Mouse (Mus musculus) forebrain, embryonic 14.5 days (tissue): Measurements from ENCODE around the gene Pola2. TPM values are rescaled to one million over a fixed set of nuclear protein-coding genes. Genes with fewer than 3 reads are reported as not detected.

ENCODE experiments used
- ATAC-seq: fragments of 200-750 bp; cut with Nextera tagmentation; 2 replicates; pipeline ENCODE4 v1.8.0; 2017; ENCODE audit warnings: mild to moderate bottlenecking, moderate library complexity
- DNase-seq: peaks from one replicate; pipeline ENCODE4 v3.0.0-alpha.2; 2015; ENCODE audit warnings: low spot score
- H3K27ac ChIP-seq: fragments of 300-500 bp; sonication (generic); 2 replicates; pipeline ENCODE4 v1.5.1; 2014; ENCODE audit warnings: low read depth, mild to moderate bottlenecking, control low read depth, low read length, moderate library complexity
- H3K27me3 ChIP-seq: fragments of 300-500 bp; sonication (generic); replicated peaks from 2 replicates; pipeline ENCODE4 v1.6.1; 2014; ENCODE audit warnings: low read length, control low read depth, mixed read lengths; ENCODE audit not compliant: control insufficient read depth, insufficient read depth
- H3K36me3 ChIP-seq: fragments of 300-500 bp; sonication (generic); 2 replicates; pipeline ENCODE4 v1.6.1; 2014; ENCODE audit warnings: low read length, control low read depth; ENCODE audit not compliant: control insufficient read depth, insufficient read depth
- H3K4me1 ChIP-seq: fragments of 300-500 bp; sonication (generic); 2 replicates; pipeline ENCODE4 v1.6.1; 2014; ENCODE audit warnings: antibody characterized with exemption, low read length, control low read depth; ENCODE audit not compliant: control insufficient read depth, insufficient read depth
- H3K4me2 ChIP-seq: fragments of 300-500 bp; sonication (generic); 2 replicates; pipeline ENCODE4 v1.6.1; 2014; ENCODE audit warnings: mild to moderate bottlenecking, control low read depth, low read length
- H3K4me3 ChIP-seq: fragments of 300-500 bp; sonication (generic); 2 replicates; pipeline ENCODE4 v1.5.1; 2014; ENCODE audit warnings: low read depth, low read length, control low read depth
- H3K9ac ChIP-seq: fragments of 300-500 bp; sonication (generic); 2 replicates; pipeline ENCODE4 v1.6.1; 2014; ENCODE audit warnings: mild to moderate bottlenecking, low read length, control low read depth, moderate library complexity
- H3K9me3 ChIP-seq: fragments of 300-500 bp; sonication (generic); replicated peaks from 2 replicates; pipeline ENCODE4 v1.6.1; 2016; ENCODE audit warnings: low read length, control low read depth, mixed read lengths; ENCODE audit not compliant: control insufficient read depth
- WGBS: fragments of 180-500 bp; shearing (Covaris S2); extraction: QIAGEN DNeasy Blood & Tissue Kit; methylation state at CpG from one replicate; pipeline ENCODE4 v1.1.7; 2014; 5-methylcytosine and 5-hydroxymethylcytosine counted together
- polyA plus RNA-seq: library from polyadenylated mRNA; unstranded; fragments of >200 nt; fragmentation: Nextera tagmentation; extraction: Ambion mirVana; gene quantifications from 2 replicates; pipeline ENCODE4 v1.2.1, GENCODE M21; 2014

The Pola2 gene
- polyA plus RNA-seq, 1 experiment from 2014 or later, result 41.1 TPM

DNA sequence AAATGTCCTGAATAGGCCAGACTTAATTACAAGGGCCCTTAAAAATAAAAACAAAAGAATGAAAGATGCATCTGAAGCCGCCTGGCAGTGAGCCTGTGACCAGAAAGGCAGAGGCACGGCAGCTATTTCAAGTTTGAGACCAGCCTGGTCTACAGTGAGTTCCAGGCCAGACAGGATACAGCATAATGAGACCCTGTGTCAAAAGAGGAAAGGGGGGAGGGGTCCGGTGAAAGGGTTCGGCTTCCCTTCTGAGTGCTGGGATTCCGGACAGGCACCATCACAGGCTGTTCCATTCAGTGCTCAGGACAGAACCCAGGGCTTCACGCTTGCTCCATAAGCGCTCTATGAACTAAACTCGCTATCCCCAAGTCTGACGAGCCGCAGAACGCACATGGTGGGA is 37.0 kb downstream of the Pola2 start:
- H3K9me3 ChIP-seq, result no peaks in the 10 kb centered on the region
- H3K9ac ChIP-seq, result no peak overlapping the region
- no peak for ATAC-seq
- no peaks in the 10 kb centered on the region for H3K36me3 ChIP-seq
- H3K4me3 ChIP-seq, result no peak overlapping the region
- H3K4me1 ChIP-seq, result 0 out of 2 replicates have a peak, but pooled peaks cover 6% of the 10 kb centered on the region
- 61% methylated on average over 11 of the region's 11 CpGs for WGBS
- no peak overlapping the region for H3K4me2 ChIP-seq
- 0 out of 2 replicates have a peak, but pooled peaks cover 2% of the 10 kb centered on the region for H3K27me3 ChIP-seq
- H3K27ac ChIP-seq, result no peak overlapping the region
- no peak for DNase-seq

DNA sequence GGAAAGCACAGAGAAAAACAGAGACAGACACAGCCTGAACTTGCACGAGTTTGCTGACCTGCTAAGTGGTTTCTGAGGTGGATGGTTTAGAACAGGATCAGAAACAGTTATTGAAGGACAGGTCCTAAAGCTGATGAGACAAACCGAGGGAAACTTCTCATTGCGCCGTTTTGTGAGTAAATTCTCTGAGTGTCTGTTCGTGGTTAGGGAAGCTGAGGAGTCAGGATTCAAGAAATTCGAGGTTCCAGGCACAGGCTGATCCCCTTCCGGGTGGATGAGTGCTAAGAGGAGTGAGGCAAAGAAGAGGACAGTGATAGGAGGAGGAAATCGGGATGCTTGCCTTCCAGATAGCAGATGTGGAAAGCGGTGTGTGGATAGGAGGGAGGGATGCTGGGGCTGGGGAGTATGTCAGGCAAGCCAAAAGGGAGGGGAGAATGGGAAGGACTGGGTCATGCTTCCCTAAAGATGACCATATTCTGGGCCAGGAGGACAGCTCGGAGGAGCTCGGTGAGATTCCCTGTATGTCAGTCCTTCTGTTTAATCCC is 38.6 kb downstream of the Pola2 start:
- Histone ChIP-seq H3K4me2 (peak overlapping the region; percentile 99), H3K4me1 (peaks cover 10% of the 10 kb centered on the region; the same call in 1 of the 2 replicates), H3K9ac (peak overlapping the region; percentile 51), H3K9me3 (no peaks in the 10 kb centered on the region), H3K36me3 (no peaks in the 10 kb centered on the region), H3K27me3 (0 out of 2 replicates have a peak, but pooled peaks cover 2% of the 10 kb centered on the region), H3K4me3 (peak overlapping the region; percentile 54), H3K27ac (no peak overlapping the region)
- DNase-seq, result peak; percentile 1
- ATAC-seq, result no peak
- WGBS, result 28% methylated on average over 11 of the region's 11 CpGs

DNA sequence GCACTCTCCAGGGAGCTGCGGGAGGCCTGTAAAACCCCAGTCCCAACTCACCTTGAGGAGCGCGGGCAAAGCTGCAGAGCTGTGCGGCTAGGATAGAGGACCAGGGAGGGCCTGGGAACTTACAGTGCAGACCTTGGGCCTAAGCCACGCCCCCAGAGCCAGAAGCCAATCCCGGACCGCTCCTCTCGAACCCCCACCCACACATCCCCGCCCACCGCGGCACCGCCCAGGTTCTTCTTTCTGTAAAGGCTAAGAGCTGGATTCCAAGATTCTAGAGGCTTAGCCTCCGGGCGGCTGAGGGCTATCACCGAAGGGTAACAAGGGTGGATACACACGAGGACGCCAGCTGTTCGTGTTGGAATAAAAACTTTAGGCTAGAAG is 39.3 kb downstream of the Pola2 start, which contains the start of gene Cdc42ep2:
Gene Cdc42ep2 (minus strand): TSS at position 104 of the 381 bp plus-strand sequence.
- H3K9ac ChIP-seq, result peak within 1 kb of the TSS; percentile 64
- H3K4me1 ChIP-seq, result peaks cover 10% of the 10 kb centered on the region; the same call in 1 of the 2 replicates
- H3K4me3 ChIP-seq, result peak within 1 kb of the TSS; percentile 54
- H3K27me3 ChIP-seq, result 0 out of 2 replicates have a peak, but pooled peaks cover 2% of the 10 kb centered on the region
- H3K36me3 ChIP-seq, result no peaks in the 10 kb centered on the region
- DNase-seq, result peak; percentile 96
- ATAC-seq, result peak; percentile 97
- H3K27ac ChIP-seq, result peak within 1 kb of the TSS; percentile 58; the same call in 1 of the 2 replicates
- 1% methylated on average over 18 of the region's 18 CpGs for WGBS
- no peaks in the 10 kb centered on the region for H3K9me3 ChIP-seq
- peak within 1 kb of the TSS; percentile 99 for H3K4me2 ChIP-seq

DNA sequence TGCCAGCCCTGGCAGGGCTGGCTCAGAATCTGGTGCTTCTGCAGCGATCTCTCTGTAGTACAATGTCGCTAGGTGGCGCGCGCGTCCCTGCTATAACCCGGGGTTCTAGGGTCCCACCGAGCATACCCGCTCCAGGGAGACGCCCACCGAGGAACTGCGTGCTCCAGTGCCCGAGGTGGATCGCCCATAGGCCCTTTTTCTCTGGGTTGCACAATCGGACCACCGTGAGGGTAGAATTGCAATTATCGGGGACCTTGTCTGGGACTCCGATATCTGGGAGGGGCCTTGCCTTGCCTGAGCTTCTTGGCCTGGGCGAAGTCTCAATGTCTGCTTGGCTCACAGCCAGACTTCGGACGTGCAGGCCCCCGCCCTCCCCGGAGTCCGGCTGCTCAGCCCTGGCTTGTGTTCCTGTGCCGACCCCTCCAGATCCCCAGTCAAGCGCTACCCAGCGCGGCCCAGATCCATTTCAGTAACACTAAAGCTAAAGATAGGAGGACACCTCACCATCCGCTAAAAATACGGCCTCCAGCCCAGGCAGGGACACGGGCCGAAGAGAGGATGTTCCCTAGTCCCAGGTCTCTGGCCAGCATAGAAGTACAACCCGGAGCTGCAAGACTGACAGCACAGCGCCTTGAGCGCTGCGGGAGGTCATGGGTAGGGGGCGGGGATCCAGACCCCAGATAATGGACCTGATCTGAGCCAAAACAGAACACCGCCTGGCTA is 39.9 kb downstream of the Pola2 start:
- Histone ChIP-seq H3K9me3 (no peaks in the 10 kb centered on the region), H3K9ac (peak overlapping the region; percentile 64), H3K27ac (peak overlapping the region; percentile 58; the same call in 1 of the 2 replicates), H3K36me3 (no peaks in the 10 kb centered on the region), H3K27me3 (0 out of 2 replicates have a peak, but pooled peaks cover 2% of the 10 kb centered on the region), H3K4me3 (peak overlapping the region; percentile 54), H3K4me2 (peak overlapping the region; percentile 99), H3K4me1 (peaks cover 10% of the 10 kb centered on the region; the same call in 1 of the 2 replicates)
- 0% methylated on average over 38 of the region's 38 CpGs for WGBS
- DNase-seq (peak; percentile 97), ATAC-seq (peak; percentile 88)

DNA sequence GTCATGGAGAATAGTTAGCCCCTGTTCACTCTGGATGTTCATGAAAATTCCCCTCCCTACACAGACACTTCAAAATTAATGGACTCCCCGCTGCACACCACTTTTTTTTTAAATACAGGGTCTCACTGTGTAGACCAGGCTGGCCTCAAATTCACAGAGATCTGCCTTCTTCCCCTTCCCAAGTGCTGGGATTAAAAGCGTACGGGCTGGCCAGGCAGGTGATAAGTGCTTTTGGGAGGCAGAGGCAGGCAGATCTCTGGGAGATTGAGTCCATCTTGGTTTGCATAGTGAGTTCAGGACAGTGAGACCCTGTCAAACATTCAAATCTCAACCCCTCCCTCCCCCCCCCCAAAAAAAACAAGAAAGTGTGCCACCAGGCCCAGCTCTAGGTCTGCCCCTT is 41.0 kb downstream of the Pola2 start:
- no peak for DNase-seq
- Histone ChIP-seq H3K27ac (no peak overlapping the region), H3K9me3 (no peaks in the 10 kb centered on the region), H3K27me3 (0 out of 2 replicates have a peak, but pooled peaks cover 2% of the 10 kb centered on the region), H3K36me3 (0 out of 2 replicates have a peak, but pooled peaks cover 2% of the 10 kb centered on the region), H3K4me3 (no peak overlapping the region), H3K4me2 (no peak overlapping the region), H3K4me1 (peaks cover 10% of the 10 kb centered on the region; the same call in 1 of the 2 replicates), H3K9ac (no peak overlapping the region)
- WGBS, result 99% methylated on average over 3 of the region's 3 CpGs
- ATAC-seq, result no peak

DNA sequence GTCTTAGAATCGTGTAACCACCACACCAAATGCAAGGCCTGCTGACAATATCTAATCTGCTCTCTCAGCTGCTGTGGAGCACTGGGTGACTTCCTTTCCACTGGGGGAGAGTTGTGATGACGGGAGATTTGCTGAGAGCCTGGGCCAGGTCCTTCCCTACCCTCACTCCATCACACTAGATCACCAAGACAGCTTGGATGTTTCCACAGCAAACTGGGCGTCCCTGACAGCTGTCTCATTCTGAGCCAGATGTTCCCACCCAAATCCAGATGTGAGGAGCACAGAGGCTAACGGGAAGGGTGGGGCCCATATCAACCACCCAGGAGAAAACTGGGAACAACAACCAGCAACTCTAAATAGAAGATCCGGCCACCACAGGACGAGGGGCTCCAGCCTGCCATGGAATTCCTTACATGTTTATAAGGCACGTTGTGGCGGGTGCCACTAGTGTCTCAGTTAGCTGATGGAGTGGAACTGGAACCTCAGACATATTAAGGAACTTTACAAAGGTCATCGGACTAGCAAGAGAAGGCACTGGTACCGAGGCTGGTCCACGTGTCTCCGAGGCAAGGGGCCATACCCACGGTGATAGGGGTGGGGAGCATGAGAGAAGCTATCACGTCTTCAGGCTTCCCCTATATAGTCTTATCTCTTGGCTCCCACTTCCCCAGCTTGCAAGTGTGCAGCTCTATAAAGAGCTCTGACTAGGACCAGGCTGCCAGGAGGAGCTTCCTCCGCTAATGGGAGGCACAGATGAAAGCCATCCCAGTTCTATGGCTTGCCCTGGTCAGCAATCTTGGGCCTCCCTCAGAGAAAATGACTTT is 41.7 kb downstream of the Pola2 start:
- Histone ChIP-seq H3K4me2 (peak overlapping the region; percentile 20; the same call in 1 of the 2 replicates), H3K4me1 (peaks cover 10% of the 10 kb centered on the region; the same call in 1 of the 2 replicates), H3K9me3 (no peaks in the 10 kb centered on the region), H3K36me3 (peaks cover 6% of the 10 kb centered on the region; the same call in 1 of the 2 replicates), H3K27me3 (0 out of 2 replicates have a peak, but pooled peaks cover 2% of the 10 kb centered on the region), H3K27ac (no peak overlapping the region), H3K9ac (peak overlapping the region; percentile 47; the same call in 1 of the 2 replicates), H3K4me3 (no peak overlapping the region)
- DNase-seq (no peak), ATAC-seq (no peak)
- 87% methylated on average over 15 of the region's 15 CpGs for WGBS

DNA sequence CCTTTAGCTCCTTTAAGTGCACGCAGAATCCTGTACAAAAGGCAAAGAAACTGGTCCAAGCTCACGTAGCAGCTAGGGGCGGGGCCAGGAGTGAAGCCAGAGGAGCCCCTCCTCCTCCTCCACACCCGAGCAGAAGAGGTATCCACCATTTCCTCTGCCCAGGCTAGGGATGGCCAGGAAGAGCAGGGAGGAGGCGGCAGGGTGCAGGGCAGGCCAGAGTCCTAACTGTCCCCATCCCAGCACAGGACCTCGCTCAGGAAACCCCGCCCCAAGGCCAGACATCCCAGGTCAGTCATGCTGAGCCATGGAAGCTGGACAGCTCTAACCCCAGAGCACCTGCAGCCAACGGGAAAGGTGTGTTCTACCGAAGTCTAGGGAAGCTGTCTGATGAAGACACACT is 42.3 kb downstream of the Pola2 start:
- Histone ChIP-seq H3K36me3 (peaks cover 10% of the 10 kb centered on the region; the same call in 1 of the 2 replicates), H3K27me3 (0 out of 2 replicates have a peak, but pooled peaks cover 2% of the 10 kb centered on the region), H3K9ac (peak overlapping the region; percentile 47), H3K27ac (no peak overlapping the region), H3K4me1 (peaks cover 10% of the 10 kb centered on the region; the same call in 1 of the 2 replicates), H3K9me3 (no peaks in the 10 kb centered on the region), H3K4me3 (no peak overlapping the region), H3K4me2 (peak overlapping the region; percentile 20; the same call in 1 of the 2 replicates)
- DNase-seq, result no peak
- WGBS, result 15% methylated on average over 9 of the region's 9 CpGs
- ATAC-seq, result no peak

DNA sequence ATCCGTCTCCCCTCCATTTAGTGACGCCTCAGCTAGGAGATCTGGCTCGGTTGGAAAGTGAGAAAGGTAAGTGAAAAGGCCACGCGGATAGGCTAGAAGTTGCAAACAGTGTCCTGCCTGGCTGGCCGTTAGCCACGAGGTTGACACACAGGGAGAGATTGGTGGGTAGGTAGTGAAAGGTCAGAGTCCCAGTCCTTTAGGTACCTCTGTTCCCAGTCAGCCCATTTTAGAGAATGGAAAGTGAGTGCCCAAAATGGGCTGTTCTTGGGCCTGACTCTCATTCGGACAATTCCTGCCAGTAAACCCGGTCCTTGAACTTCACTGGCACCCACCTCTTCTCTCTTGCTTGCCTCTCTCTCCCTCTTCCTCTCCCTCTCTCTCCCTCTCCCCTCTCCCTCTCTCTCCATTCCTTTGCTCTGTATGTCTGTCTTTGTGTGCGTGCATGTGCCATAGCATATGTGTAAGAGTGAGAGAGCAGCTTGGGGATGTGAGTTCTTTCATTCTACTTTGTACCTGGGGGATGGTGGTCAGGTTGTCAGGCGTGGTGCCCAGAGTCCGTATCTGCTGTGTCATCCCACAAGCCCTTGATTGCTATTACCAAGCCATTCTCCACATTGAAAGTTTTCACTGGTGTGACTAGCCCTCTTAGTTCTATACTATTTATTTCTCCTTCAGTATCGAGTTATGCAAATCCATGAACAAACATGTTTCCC is 50.8 kb downstream of the Pola2 start, which contains the start of gene Dpf2:
Gene Dpf2 (minus strand): TSS at position 4 of the 713 bp plus-strand sequence.
- DNase-seq (no peak), ATAC-seq (peak; percentile 19; the same call in 1 of the 2 replicates)
- H3K27ac ChIP-seq, result peak within 1 kb of the TSS; percentile 70
- no peaks in the 10 kb centered on the region for H3K9me3 ChIP-seq
- H3K9ac ChIP-seq, result peak within 1 kb of the TSS; percentile 90
- H3K36me3 ChIP-seq, result peaks cover 14% of the 10 kb centered on the region; the same call in 1 of the 2 replicates
- peak within 1 kb of the TSS; percentile 88 for H3K4me2 ChIP-seq
- H3K4me1 ChIP-seq, result peaks cover 22% of the 10 kb centered on the region
- H3K4me3 ChIP-seq, result peak within 1 kb of the TSS; percentile 98
- no peaks in the 10 kb centered on the region for H3K27me3 ChIP-seq
- 22% methylated on average over 13 of the region's 13 CpGs for WGBS
